Mouse (Mus musculus) liver, embryonic 14.5 days (tissue): ENCODE data around the gene Ccdc74a.

Experiments
- CTCF ChIP-seq: IDR thresholded peaks from 2 replicates; pipeline ENCODE4 v1.5.1; 2016; ENCODE audit warnings: antibody characterized with exemption, low read depth, control low read depth
- EP300 ChIP-seq: IDR thresholded peaks from 2 replicates; pipeline ENCODE4 v1.6.1; 2016; ENCODE audit warnings: antibody characterized with exemption, low read depth

DNA sequence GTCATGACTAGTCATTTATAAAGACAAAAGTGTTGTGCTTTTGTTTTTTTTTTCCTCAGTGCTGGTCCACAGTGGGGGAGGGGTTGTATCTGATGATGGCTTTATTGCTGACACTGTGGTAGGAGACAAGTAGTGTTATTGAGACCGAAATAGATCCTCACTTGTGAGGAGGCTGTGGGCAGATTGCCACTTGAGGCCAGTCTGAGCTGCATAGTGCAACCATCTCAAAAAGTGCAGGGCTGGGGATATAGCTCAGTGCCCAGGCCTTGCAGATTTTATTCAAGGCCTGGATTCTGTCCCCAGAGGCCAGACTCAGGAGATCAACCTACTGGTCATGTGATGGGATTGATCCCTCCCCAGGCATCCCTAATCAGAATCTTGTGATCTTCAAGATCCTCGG is 9.4 kb upstream of the Ccdc74a start:
- 0 out of 2 replicates have a peak, but pooled peaks have one; percentile 12 for TF ChIP-seq CTCF
- no peak for TF ChIP-seq EP300
